Mouse (Mus musculus) thymus, postnatal 14 days (tissue): ENCODE measurements around the gene Olfr281.

ENCODE experiments used
- DNase-seq: peaks from one replicate; pipeline ENCODE4 v3.0.0; 2021

Olfr281 gene

GRCm38 (mm10) chr15:98486433-98487021, 34.1 kb downstream of the Olfr281 start:
- DNase-seq: peak; percentile 21

GRCm38 (mm10) chr15:98491332-98491731, 38.9 kb downstream of the Olfr281 start:
- no peak for DNase-seq

- no peak for DNase-seq
These were observed 39.7 kb downstream of the Olfr281 start, which contains the start of gene Olfr279 for GRCm38 (mm10) chr15:98492102-98492501. Gene Olfr279, plus strand, starts transcription at chr15:98492402.

GRCm38 (mm10) chr15:98497631-98498030, 45.2 kb downstream of the Olfr281 start:
- no peak for DNase-seq

GRCm38 (mm10) chr15:98503317-98503716, 50.9 kb downstream of the Olfr281 start:
- no peak for DNase-seq

GRCm38 (mm10) chr15:98504514-98504913, 52.1 kb downstream of the Olfr281 start:
- DNase-seq: peak; percentile 89

- DNase-seq: peak; percentile 56
These were observed 54.0 kb downstream of the Olfr281 start for GRCm38 (mm10) chr15:98506253-98506957.

GRCm38 (mm10) chr15:98507321-98507720, 54.9 kb downstream of the Olfr281 start:
- DNase-seq: no peak

GRCm38 (mm10) chr15:98509387-98509786, 57.0 kb downstream of the Olfr281 start:
- DNase-seq: no peak
